Mouse (Mus musculus) hindbrain, postnatal 0 days (tissue): ENCODE results near the gene Myh4. TPM values are rescaled to one million over a fixed set of nuclear protein-coding genes. Genes with fewer than 3 reads are reported as not detected.

Experiments used
- ATAC-seq: fragments of 200-750 bp; cut with Nextera tagmentation; 2 replicates; pipeline ENCODE4 v1.8.0; 2017; ENCODE audit warnings: mild to moderate bottlenecking, moderate TSS enrichment, moderate library complexity
- DNase-seq: peaks from one replicate; pipeline ENCODE4 v3.0.0-alpha.2; 2015; ENCODE audit warnings: low spot score
- H3K27ac ChIP-seq: fragments of 300-500 bp; sonication (generic); 2 replicates; pipeline ENCODE4 v1.5.1; 2014; ENCODE audit warnings: mild to moderate bottlenecking
- H3K27me3 ChIP-seq: fragments of 300-500 bp; sonication (generic); 2 replicates; pipeline ENCODE4 v1.6.1; 2014; ENCODE audit warnings: low read length, mixed read lengths; ENCODE audit not compliant: insufficient read depth
- H3K36me3 ChIP-seq: fragments of 300-500 bp; sonication (generic); 2 replicates; pipeline ENCODE4 v1.6.1; 2014; ENCODE audit warnings: low read length, mixed read lengths; ENCODE audit not compliant: insufficient read depth
- H3K4me1 ChIP-seq: fragments of 300-500 bp; sonication (generic); 2 replicates; pipeline ENCODE4 v1.6.1; 2014; ENCODE audit warnings: antibody characterized with exemption, low read length, mixed read lengths; ENCODE audit not compliant: insufficient read depth
- H3K4me2 ChIP-seq: fragments of 300-500 bp; sonication (generic); 2 replicates; pipeline ENCODE4 v1.6.1; 2014; ENCODE audit warnings: low read depth, mild to moderate bottlenecking, low read length, moderate library complexity, mixed read lengths
- H3K4me3 ChIP-seq: fragments of 300-500 bp; sonication (generic); 2 replicates; pipeline ENCODE4 v1.5.1; 2014; ENCODE audit warnings: low read length
- H3K9ac ChIP-seq: fragments of 300-500 bp; sonication (generic); replicated peaks from 2 replicates; pipeline ENCODE4 v1.6.1; 2014; ENCODE audit warnings: mild to moderate bottlenecking, low read length, moderate library complexity, mixed read lengths
- H3K9me3 ChIP-seq: fragments of 300-500 bp; sonication (generic); 2 replicates; pipeline ENCODE4 v1.6.1; 2016; ENCODE audit warnings: low read length, mixed read lengths
- CTCF ChIP-seq: IDR thresholded peaks from 2 replicates; pipeline ENCODE4 v1.5.1; 2016; ENCODE audit warnings: antibody characterized with exemption, control low read depth, low read depth
- WGBS: fragments of 180-500 bp; shearing (Covaris S2); extraction: QIAGEN DNeasy Blood & Tissue Kit; methylation state at CpG from one replicate; pipeline ENCODE4 v1.1.7; 2014; 5-methylcytosine and 5-hydroxymethylcytosine counted together
- polyA plus RNA-seq: library from polyadenylated mRNA; unstranded; fragments of >200 nt; fragmentation: Nextera tagmentation; extraction: Ambion mirVana; gene quantifications from 2 replicates; pipeline ENCODE4 v1.2.1, GENCODE M21; 2015
- total RNA-seq: library from RNA; depleted of rRNA; stranded (reverse); fragments of >200 nt; gene quantifications from 2 replicates; pipeline ENCODE4 v1.2.3, GENCODE M21; 2014; rRNA removed

Gene Myh4
- total RNA-seq (not detected in 2 replicates), polyA plus RNA-seq (0.03 and 0.08 TPM in 2 replicates)

DNA sequence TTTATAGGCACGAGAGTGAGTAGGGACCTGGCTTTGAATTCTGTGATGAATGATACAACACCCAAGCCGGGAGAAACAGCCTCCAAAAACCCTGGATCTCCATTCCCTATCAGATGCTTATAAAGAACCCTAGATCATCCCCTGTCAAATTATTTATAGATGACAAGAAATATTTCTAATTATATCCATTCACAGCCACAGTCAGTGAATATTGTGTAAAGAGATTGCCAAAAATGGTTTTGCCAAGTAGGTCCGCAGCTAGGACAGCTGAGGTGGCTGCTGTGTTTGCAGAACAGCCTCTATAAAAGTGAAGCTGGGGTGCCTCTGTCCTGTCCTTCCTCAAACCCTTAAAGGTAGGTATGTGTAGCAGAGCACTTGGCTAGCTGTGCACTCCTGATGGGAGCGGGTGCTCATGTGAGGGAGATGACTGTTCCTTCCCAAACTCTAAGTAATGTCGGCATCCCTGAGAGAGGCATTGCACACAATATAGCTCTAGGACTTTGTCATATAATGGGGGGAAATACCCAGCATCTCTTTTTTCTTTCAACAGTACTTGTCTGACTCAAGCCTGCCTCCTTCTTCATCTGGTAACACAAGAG lies at the start of gene Myh4:
Gene Myh4 (plus strand): TSS at position 549 of the 599 bp plus-strand sequence.
- H3K36me3 ChIP-seq = no peaks in the 10 kb centered on the region
- H3K4me2 ChIP-seq = no peak within 1 kb of the TSS
- no peak for TF ChIP-seq CTCF
- no peak within 1 kb of the TSS for H3K9ac ChIP-seq
- no peaks in the 10 kb centered on the region for H3K27me3 ChIP-seq
- no peak within 1 kb of the TSS for H3K27ac ChIP-seq
- no peak for ATAC-seq
- 72% methylated on average over 5 of the region's 5 CpGs for WGBS
- DNase-seq = peak; percentile 5
- H3K4me1 ChIP-seq = no peaks in the 10 kb centered on the region
- no peaks in the 10 kb centered on the region for H3K9me3 ChIP-seq
- no peak within 1 kb of the TSS for H3K4me3 ChIP-seq

DNA sequence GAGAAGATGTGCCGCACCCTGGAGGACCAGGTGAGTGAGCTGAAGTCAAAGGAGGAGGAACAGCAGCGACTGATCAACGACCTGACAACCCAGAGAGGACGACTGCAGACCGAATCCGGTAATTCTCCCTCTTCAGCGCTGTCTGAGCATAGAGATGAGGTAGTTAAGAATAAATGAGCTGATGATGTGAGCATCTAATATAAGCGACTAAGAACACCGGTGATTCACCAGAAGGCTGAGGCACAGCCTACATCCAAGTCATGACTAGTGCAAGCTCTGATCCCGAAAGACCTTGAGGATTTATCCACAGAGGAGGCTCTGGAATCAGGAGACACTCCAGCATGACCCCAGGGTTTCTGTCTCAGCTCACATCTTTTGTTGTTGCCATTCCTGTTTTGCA lies 47.5 kb upstream of the Myh4 start:
- Histone ChIP-seq H3K27me3 (no peaks in the 10 kb centered on the region), H3K27ac (no peak overlapping the region), H3K4me3 (no peak overlapping the region), H3K9me3 (no peaks in the 10 kb centered on the region), H3K4me1 (no peaks in the 10 kb centered on the region), H3K36me3 (no peaks in the 10 kb centered on the region), H3K4me2 (no peak overlapping the region), H3K9ac (no peak overlapping the region)
- DNase-seq = no peak
- no peak for ATAC-seq
- 79% methylated on average over 10 of the region's 10 CpGs for WGBS
- TF ChIP-seq CTCF = no peak

DNA sequence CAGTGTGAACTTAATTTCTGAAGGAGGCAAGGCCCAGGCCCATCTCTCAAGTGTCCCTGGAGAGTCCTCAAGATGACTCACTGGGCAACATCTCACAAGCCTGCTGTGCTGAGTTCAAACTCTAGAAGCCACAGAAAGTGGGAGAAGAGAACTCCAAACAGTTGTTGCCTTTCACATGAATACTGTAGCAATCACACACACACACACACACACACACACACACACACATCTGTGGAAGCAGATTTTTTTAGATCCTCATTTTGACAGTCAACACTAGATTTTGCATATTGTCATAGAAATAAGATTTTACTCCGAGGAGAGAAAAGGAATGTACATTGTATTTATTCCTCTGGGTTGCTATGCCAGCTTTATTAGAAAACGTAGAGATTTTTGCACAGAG lies 47.0 kb upstream of the Myh4 start:
- Histone ChIP-seq H3K9ac (no peak overlapping the region), H3K4me2 (no peak overlapping the region), H3K27me3 (no peaks in the 10 kb centered on the region), H3K27ac (no peak overlapping the region), H3K36me3 (no peaks in the 10 kb centered on the region), H3K4me1 (no peaks in the 10 kb centered on the region), H3K4me3 (no peak overlapping the region), H3K9me3 (no peaks in the 10 kb centered on the region)
- WGBS = 76% methylated on average over 2 of the region's 2 CpGs
- TF ChIP-seq CTCF = no peak
- DNase-seq = no peak
- no peak for ATAC-seq

DNA sequence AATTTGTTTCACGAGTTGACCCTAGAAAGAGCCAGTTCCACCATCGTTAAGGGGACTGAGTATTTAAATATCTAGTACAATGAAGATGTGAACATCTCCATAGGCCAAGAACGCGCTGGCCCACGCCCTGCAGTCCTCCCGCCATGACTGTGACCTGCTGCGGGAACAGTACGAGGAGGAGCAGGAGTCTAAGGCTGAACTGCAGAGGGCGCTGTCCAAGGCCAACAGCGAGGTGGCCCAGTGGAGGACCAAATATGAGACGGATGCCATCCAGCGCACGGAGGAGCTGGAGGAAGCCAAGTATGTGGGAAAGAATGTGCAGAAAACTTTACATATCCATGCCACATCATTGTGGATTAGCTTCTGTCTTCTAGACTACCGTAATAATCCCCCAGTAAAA lies 46.3 kb upstream of the Myh4 start:
- no peak overlapping the region for H3K9ac ChIP-seq
- no peaks in the 10 kb centered on the region for H3K27me3 ChIP-seq
- no peaks in the 10 kb centered on the region for H3K36me3 ChIP-seq
- H3K4me3 ChIP-seq = no peak overlapping the region
- no peaks in the 10 kb centered on the region for H3K4me1 ChIP-seq
- ATAC-seq (no peak), DNase-seq (no peak)
- no peak overlapping the region for H3K27ac ChIP-seq
- 90% methylated on average over 14 of the region's 14 CpGs for WGBS
- TF ChIP-seq CTCF = no peak
- H3K4me2 ChIP-seq = no peak overlapping the region
- no peaks in the 10 kb centered on the region for H3K9me3 ChIP-seq

DNA sequence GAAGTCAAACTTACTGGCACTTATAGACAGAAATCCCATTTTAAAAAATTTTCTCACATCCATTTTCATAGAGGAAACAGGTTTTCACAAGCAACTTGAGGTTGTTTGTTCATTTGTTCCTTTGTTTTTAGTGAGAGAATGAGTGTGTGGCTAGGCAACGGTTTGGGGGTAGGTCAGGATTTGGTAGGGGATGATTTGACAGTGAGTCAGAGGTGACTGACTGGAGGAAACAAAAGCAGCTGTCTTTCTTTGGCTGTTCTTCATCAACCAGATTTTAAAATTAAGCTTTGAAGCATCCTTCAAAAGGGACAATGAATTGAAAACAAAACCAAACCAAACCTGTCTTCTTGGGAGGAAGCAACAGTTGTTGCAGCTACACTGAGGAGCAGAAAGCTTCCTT lies 38.5 kb upstream of the Myh4 start:
- Histone ChIP-seq H3K27me3 (no peaks in the 10 kb centered on the region), H3K27ac (no peak overlapping the region), H3K4me2 (no peak overlapping the region), H3K9ac (no peak overlapping the region), H3K36me3 (no peaks in the 10 kb centered on the region), H3K4me3 (no peak overlapping the region), H3K9me3 (no peaks in the 10 kb centered on the region), H3K4me1 (no peaks in the 10 kb centered on the region)
- no peak for ATAC-seq
- no peak for TF ChIP-seq CTCF
- no peak for DNase-seq
- 36% methylated on average over 1 of the region's 1 CpGs for WGBS

DNA sequence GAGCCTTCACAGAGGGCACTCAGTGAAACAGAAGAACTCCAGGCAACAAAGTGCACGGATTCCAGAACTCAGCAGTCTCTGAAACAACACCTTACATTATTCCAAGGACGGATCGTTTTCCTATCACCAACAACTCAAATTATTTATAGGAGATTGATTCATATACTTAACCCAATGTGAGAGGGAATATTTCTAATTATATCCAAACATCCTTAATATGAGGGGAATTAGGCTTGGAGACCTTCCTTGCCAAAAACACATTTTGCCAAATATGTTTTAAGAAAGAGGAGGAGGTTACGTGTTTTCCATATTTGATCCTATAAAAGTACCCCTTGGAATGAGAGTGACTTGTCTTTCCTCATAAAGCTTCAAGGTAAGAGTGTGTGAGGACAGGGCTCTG lies 38.1 kb upstream of the Myh4 start, which contains the start of gene Myh1:
Gene Myh1 (plus strand): TSS at position 301 of the 400 bp plus-strand sequence.
- Histone ChIP-seq H3K4me2 (no peak within 1 kb of the TSS), H3K27me3 (no peaks in the 10 kb centered on the region), H3K9me3 (no peaks in the 10 kb centered on the region), H3K4me3 (no peak within 1 kb of the TSS), H3K4me1 (no peaks in the 10 kb centered on the region), H3K27ac (no peak within 1 kb of the TSS), H3K36me3 (no peaks in the 10 kb centered on the region), H3K9ac (no peak within 1 kb of the TSS)
- 71% methylated on average over 4 of the region's 4 CpGs for WGBS
- ATAC-seq (no peak), DNase-seq (no peak)
- no peak for TF ChIP-seq CTCF

DNA sequence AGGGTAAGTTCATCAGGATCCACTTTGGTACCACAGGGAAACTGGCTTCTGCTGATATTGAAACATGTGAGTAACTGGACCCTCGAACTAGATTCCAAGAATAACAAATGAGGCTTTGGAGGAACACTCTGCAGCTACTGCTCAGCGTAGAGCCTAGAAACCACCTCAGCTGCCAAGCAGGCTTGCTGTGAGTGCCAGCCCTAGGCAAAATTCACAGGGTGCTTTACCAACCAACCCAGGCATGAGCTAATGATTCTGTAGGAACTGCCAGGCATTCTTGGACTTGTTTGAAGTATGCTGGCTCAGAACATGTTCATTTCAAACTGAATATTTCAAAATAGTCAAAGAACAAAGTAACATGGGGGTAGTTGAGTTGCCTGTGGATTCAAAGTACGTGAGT lies 33.1 kb upstream of the Myh4 start:
- H3K27me3 ChIP-seq = no peaks in the 10 kb centered on the region
- 53% methylated on average over 3 of the region's 3 CpGs for WGBS

More for the DNA sequence above, 33.1 kb upstream of the Myh4 start:
- H3K4me1 ChIP-seq = no peaks in the 10 kb centered on the region
- H3K9ac ChIP-seq = no peak overlapping the region
- H3K4me3 ChIP-seq = no peak overlapping the region
- DNase-seq = peak; percentile 24
- no peak overlapping the region for H3K27ac ChIP-seq
- ATAC-seq = no peak
- H3K4me2 ChIP-seq = no peak overlapping the region
- no peak for TF ChIP-seq CTCF
- no peaks in the 10 kb centered on the region for H3K36me3 ChIP-seq
- H3K9me3 ChIP-seq = no peaks in the 10 kb centered on the region
